Mouse (Mus musculus) cerebellum, adult 18-20 months (tissue): ENCODE results near the gene Cyp2a22.
"Not testable (repeated sequence)": the region's sequence is repeated elsewhere in the genome, so short reads cannot be mapped to it uniquely, and the experiment has no call there.

Source experiments
- DNase-seq, 2 experiments: peaks; one replicate each; pipeline ENCODE4 v3.0.0; 2021

Cyp2a22 gene

DNA sequence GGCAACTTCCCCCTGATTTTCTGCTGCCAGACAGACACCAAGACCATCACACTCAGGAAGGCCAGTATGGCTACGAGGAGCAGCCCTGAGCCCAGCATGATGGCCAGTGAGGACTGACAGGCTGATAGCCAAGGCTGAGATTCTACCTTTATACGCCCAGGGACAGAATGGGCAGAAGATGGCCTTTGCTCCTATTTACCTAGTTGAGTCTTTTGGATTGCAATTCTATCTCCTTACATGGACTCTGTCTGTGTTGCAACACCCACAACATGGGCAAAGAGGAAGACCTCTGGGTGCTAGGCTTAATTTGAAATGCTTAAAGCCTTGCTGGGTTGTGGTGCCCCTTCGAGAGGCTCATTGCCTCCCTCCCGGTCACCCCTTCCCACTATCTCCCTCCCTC, at the start of gene Cyp2a22:
TSS of gene Cyp2a22 (minus strand) at position 123 of the 400 bp plus-strand sequence.
- no peak for DNase-seq

DNA sequence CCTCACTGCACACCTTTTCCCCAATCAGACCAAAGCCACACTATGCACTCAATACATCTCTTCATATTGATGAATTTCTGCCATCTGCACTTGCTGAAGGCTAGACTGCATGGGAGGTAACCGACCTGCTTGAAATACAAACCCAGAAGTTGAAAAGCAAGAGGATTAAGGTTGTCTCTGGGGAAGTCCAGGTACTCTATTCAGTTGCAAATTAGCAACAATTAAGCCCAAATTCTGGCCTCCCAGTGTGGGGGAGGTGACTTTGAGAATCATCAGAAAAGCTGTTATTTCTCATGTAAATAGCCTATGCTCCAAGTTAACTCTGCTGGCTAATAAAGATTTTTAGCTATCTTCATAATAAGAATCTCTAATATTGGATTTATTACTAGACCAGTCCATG, 44.0 kb upstream of the Cyp2a22 start:
- DNase-seq = not testable (repeated sequence)

DNA sequence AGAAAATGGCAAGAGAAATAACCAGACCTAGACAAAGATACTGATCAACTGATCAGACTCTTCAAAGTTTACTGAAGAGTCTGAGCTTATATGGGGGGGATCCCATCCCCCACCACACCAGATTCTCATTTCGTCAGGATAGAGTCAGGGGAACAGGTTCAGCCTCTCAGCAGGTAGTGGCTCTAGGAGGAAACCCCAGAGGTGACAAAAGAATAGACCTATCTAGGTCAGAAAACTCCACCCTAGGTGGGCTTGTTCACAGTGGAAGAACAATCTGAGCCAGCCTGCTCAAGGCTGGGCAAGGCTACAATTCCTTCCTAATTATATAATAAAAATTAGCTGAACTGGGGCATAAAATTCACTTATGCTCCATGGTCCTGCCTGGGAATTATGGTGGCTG, 43.4 kb upstream of the Cyp2a22 start:
- DNase-seq = no peak

DNA sequence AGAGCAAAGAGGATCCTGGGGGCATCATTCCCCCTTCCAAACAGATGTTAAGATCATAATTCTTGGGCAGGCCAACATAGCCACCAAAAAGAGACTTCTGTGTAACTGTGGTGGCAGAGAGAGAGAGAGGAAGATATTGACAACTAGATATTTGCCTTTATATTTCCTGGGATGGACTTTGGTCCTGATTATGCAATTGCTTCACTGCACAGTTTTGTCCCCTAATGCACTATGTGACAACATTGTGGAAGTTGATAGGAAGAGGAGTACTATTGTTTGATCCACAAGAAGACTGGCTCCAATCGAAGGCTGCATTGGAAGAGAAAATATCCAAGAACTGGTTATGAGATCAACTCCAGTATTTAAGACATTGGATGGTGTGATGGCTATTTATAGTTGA, 42.8 kb upstream of the Cyp2a22 start:
- not testable (repeated sequence) for DNase-seq

DNA sequence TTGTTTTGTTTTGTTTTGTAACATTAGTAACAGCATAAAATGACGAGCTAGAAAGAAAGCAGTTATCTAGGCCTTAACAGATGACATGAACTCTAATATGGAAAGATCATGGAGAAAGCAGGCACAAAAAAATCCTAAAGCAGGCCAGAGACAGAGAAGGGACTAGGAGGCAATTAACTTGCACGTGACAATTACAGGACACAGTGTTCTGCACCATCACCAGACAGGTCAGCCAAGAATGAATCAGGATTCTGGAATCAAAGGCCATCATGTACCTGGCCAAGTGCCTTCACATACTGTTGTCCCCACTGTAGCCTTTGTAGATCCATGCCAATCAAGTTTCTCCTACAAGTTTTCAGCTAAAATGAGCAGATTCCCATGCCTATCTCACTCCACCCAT, 42.3 kb upstream of the Cyp2a22 start:
- not testable (repeated sequence) for DNase-seq

DNA sequence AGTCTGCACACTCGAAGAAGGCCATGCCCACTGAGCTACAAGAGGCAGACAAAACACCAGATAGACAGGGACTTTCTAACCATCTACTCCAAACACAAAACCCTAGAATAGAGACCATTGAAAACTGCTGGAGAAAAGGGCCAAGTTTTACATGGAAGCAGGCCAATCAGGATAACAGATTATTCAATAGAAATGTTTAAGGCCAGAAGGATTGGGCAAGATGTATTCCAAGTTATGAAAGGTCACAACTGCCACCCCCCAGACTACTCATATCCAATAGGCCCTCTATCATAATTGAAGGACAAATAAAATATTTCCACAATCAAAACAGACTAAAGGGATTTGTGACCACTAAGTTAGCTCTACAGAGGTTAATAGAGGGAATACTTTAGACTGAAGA, 23.2 kb upstream of the Cyp2a22 start:
- not testable (repeated sequence) for DNase-seq

DNA sequence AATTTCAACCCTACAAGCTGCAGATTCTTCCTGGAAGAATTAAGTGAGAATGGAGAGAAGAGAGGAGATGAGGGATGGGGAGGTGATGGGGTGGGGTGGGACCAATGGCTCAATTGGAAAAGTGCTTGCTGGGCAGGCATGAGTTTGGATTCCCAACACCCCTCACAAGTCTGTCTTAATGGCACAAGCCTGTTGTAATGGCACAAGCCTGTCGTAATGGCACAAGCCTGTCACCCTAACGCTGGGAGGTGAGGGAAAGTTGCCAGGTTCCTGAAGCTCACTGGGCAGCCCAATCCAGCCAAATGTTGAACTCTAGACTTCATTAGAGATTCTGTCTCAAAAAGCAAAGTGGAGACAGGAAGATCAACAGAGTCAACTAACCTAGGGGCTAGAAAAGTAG, 14.1 kb upstream of the Cyp2a22 start:
- not testable (repeated sequence) for DNase-seq

DNA sequence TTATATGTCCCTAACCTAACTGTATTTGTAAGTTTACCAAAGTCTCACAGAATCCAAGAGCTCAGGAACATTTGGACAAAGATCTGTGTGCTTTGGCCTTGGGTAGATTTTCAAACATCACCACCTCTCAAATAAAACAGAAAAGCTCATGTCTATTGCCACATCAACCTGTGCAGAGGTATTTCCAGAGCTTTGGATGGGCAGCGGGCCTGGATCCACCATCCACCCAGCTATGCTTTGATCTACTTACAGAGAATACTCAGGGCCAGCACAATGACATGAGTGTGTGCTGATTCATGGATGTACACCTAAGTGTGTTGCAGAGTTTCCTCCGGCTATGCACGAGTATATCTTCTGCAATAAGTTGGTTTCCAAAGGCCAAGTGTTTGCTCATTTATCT, 13.5 kb upstream of the Cyp2a22 start:
- DNase-seq = not testable (repeated sequence)

DNA sequence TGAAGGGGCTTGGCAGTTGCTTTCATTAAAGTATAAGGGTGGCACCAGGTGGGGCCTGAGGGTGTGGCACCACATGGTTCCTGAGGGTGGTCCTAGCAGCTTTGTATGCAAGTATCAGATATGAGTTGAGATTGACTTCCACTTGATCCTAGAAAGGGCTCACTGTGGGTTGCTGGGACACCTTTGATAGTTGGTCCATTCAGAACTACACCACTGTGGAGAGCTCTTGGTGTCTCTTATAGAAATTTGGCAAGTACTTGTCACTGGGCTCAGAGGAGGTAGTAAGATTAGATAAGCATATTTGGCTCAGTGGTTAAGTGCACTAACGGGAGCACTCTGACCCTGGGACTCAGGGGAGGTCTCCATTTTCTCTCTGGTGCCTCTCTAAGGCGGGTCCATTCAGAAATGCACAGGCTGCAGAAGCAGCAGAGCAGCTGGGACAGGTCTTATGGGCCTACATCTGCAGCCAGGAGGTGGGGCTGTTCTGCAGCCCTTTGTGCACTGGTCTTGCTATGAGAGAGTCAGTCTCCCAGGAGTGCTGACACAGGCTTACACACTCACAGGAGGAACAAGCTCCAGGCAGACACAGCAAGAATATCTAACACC, 2.2 kb upstream of the Cyp2a22 start:
- DNase-seq = not testable (repeated sequence)

DNA sequence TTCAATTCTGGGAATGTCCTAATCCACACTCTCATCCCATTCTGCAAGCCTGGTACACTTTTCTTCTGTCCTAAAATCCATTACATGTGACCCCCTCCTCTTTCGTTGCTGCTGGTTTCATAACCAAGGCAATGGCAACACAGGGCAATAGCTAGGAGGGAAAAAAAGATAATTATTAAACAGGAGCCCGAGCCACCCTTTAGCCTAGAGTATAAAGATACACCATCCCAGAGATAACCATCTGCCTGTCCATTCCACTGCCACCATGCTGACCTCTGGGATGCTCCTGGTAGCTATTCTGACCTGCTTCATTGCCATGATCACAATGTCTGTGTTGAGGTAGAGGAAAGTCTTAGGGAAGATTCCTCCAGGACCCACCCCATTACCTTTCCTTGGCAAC, 22.1 kb downstream of the Cyp2a22 start:
- not testable (repeated sequence) for DNase-seq
